Mouse (Mus musculus): ENCODE measurements around the gene Azgp1.
"Not testable (repeated sequence)": the region's sequence is repeated elsewhere in the genome, so short reads cannot be mapped to it uniquely, and the experiment has no call there.

The Azgp1 gene

GRCm38 (mm10) chr5:137981300-137981699, at the start of gene Azgp1:
Azgp1 (plus strand) TSS chr5:137981520.
- DNase-seq (ENCODE audit: extremely low spot score) = no peak

GRCm38 (mm10) chr5:137933934-137934333, 47.4 kb upstream of the Azgp1 start:
- DNase-seq (ENCODE audit: extremely low spot score) = not testable (repeated sequence)

- no peak for DNase-seq (ENCODE audit: extremely low spot score)
Measured at GRCm38 (mm10) chr5:137936486-137936885, 44.8 kb upstream of the Azgp1 start.

GRCm38 (mm10) chr5:137937238-137937637, 44.1 kb upstream of the Azgp1 start:
- no peak for DNase-seq (ENCODE audit: extremely low spot score)

GRCm38 (mm10) chr5:137940948-137941347, 40.4 kb upstream of the Azgp1 start:
- DNase-seq (ENCODE audit: extremely low spot score) = no peak

GRCm38 (mm10) chr5:137943133-137943532, 38.2 kb upstream of the Azgp1 start:
- no peak for DNase-seq (ENCODE audit: extremely low spot score)

GRCm38 (mm10) chr5:137947303-137947702, 34.0 kb upstream of the Azgp1 start:
- no peak for DNase-seq (ENCODE audit: extremely low spot score)

- DNase-seq (ENCODE audit: extremely low spot score) = no peak
Measured at GRCm38 (mm10) chr5:137951218-137951617, 30.1 kb upstream of the Azgp1 start.

GRCm38 (mm10) chr5:137956404-137956803, 24.9 kb upstream of the Azgp1 start:
- DNase-seq (ENCODE audit: extremely low spot score) = no peak

GRCm38 (mm10) chr5:137962945-137963344, 18.4 kb upstream of the Azgp1 start, which contains the start of gene Gjc3:
Gjc3 (minus strand) TSS chr5:137963098.
- DNase-seq (ENCODE audit: extremely low spot score) = no peak

- no peak for DNase-seq (ENCODE audit: extremely low spot score)
Measured at GRCm38 (mm10) chr5:137966492-137966891, 14.8 kb upstream of the Azgp1 start.

GRCm38 (mm10) chr5:137973161-137973560, 8.2 kb upstream of the Azgp1 start:
- DNase-seq (ENCODE audit: extremely low spot score) = no peak

GRCm38 (mm10) chr5:137973738-137974137, 7.6 kb upstream of the Azgp1 start:
- DNase-seq (ENCODE audit: extremely low spot score) = no peak

- no peak for DNase-seq (ENCODE audit: extremely low spot score)
Measured at GRCm38 (mm10) chr5:137974724-137975123, 6.6 kb upstream of the Azgp1 start.

GRCm38 (mm10) chr5:137975434-137975833, 5.9 kb upstream of the Azgp1 start:
- no peak for DNase-seq (ENCODE audit: extremely low spot score)

GRCm38 (mm10) chr5:137977291-137977690, 4.0 kb upstream of the Azgp1 start:
- no peak for DNase-seq (ENCODE audit: extremely low spot score)

- DNase-seq (ENCODE audit: extremely low spot score) = no peak
Measured at GRCm38 (mm10) chr5:137979081-137979480, 2.2 kb upstream of the Azgp1 start.

GRCm38 (mm10) chr5:137986351-137986750, 5.0 kb downstream of the Azgp1 start:
- DNase-seq (ENCODE audit: extremely low spot score) = no peak

GRCm38 (mm10) chr5:138009437-138009836, 28.1 kb downstream of the Azgp1 start:
- DNase-seq (ENCODE audit: extremely low spot score) = no peak

GRCm38 (mm10) chr5:138012382-138012781, 31.1 kb downstream of the Azgp1 start:
- DNase-seq (ENCODE audit: extremely low spot score) = no peak

GRCm38 (mm10) chr5:138016530-138016929, 35.2 kb downstream of the Azgp1 start:
- DNase-seq (ENCODE audit: extremely low spot score) = no peak

GRCm38 (mm10) chr5:138016997-138017396, 35.7 kb downstream of the Azgp1 start:
- no peak for DNase-seq (ENCODE audit: extremely low spot score)

GRCm38 (mm10) chr5:138019577-138019976, 38.3 kb downstream of the Azgp1 start:
- not testable (repeated sequence) for DNase-seq (ENCODE audit: extremely low spot score)

GRCm38 (mm10) chr5:138020961-138021479, 39.7 kb downstream of the Azgp1 start, which contains the start of the genes Smok3a and Smok3b:
Smok3a (plus strand) TSS chr5:138021261.
Smok3b (plus strand) TSS chr5:138021429.
- not testable (repeated sequence) for DNase-seq (ENCODE audit: extremely low spot score)

Data from embryo, embryonic 9.5 days (tissue).